Mouse (Mus musculus) spleen, adult 18-20 months (tissue): ENCODE results near the gene Smtnl2.

ENCODE experiments used
- DNase-seq, 2 experiments: peaks; one replicate each; pipeline ENCODE4 v3.0.0; 2022; ENCODE audit warnings: mixed read lengths in 2 of 2

The Smtnl2 gene

GRCm38 (mm10) chr11:72397811-72398525 lies 13.5 kb downstream of the Smtnl2 start:
- DNase-seq = no peak

GRCm38 (mm10) chr11:72397072-72397471 lies 14.4 kb downstream of the Smtnl2 start:
- peak in 1 of 2 experiments; percentile 14 for DNase-seq

GRCm38 (mm10) chr11:72396621-72397020 lies 14.9 kb downstream of the Smtnl2 start:
- DNase-seq = no peak

GRCm38 (mm10) chr11:72395652-72396051 lies 15.9 kb downstream of the Smtnl2 start:
- no peak for DNase-seq

- DNase-seq = no peak
These were observed 16.8 kb downstream of the Smtnl2 start for GRCm38 (mm10) chr11:72394694-72395093.

- DNase-seq = no peak
These were observed 17.8 kb downstream of the Smtnl2 start for GRCm38 (mm10) chr11:72393669-72394068.

GRCm38 (mm10) chr11:72393243-72393642 lies 18.3 kb downstream of the Smtnl2 start:
- DNase-seq = no peak

GRCm38 (mm10) chr11:72391181-72391580 lies 20.3 kb downstream of the Smtnl2 start:
- DNase-seq = no peak

GRCm38 (mm10) chr11:72389407-72390142 lies 21.9 kb downstream of the Smtnl2 start:
- no peak for DNase-seq

GRCm38 (mm10) chr11:72388113-72388529 lies 23.4 kb downstream of the Smtnl2 start:
- no peak for DNase-seq

GRCm38 (mm10) chr11:72379351-72379750 lies 32.2 kb downstream of the Smtnl2 start:
- no peak for DNase-seq

- DNase-seq = no peak
These were observed 33.3 kb downstream of the Smtnl2 start for GRCm38 (mm10) chr11:72378222-72378621.

GRCm38 (mm10) chr11:72376562-72376961 lies 35.0 kb downstream of the Smtnl2 start:
- no peak for DNase-seq

- no peak for DNase-seq
These were observed 41.4 kb downstream of the Smtnl2 start for GRCm38 (mm10) chr11:72369904-72370672.

- no peak for DNase-seq
These were observed 43.4 kb downstream of the Smtnl2 start for GRCm38 (mm10) chr11:72367934-72368674.

GRCm38 (mm10) chr11:72366126-72366525 lies 45.4 kb downstream of the Smtnl2 start:
- DNase-seq = no peak

GRCm38 (mm10) chr11:72364526-72364925 lies 47.0 kb downstream of the Smtnl2 start:
- no peak for DNase-seq

- DNase-seq = no peak
These were observed 47.8 kb downstream of the Smtnl2 start for GRCm38 (mm10) chr11:72363523-72364240.

GRCm38 (mm10) chr11:72362347-72362741 lies 49.2 kb downstream of the Smtnl2 start, which contains the start of gene Tekt1:
Gene Tekt1, minus strand, starts transcription at chr11:72362442.
- no peak for DNase-seq

GRCm38 (mm10) chr11:72361385-72362346 lies 49.8 kb downstream of the Smtnl2 start:
- peak in 1 of 2 experiments; percentile 14 for DNase-seq
